Mouse (Mus musculus) stomach, postnatal 0 days (tissue): ENCODE measurements around the gene Rxrg. TPM values are rescaled to one million over a fixed set of nuclear protein-coding genes. Genes with fewer than 3 reads are reported as not detected.

Source experiments
- ATAC-seq: fragments of 200-750 bp; cut with Nextera tagmentation; 2 replicates; pipeline ENCODE4 v1.8.0; 2017; ENCODE audit not compliant: low FRiP score, low TSS enrichment
- DNase-seq: peaks from one replicate; pipeline ENCODE4 v3.0.0-alpha.2; 2016; ENCODE audit warnings: low spot score
- H3K27ac ChIP-seq: fragments of 300-500 bp; sonication (generic); replicated peaks from 2 replicates; pipeline ENCODE4 v1.5.1; 2014; ENCODE audit warnings: mild to moderate bottlenecking, control low read depth
- H3K27me3 ChIP-seq: fragments of 300-500 bp; sonication (generic); 2 replicates; pipeline ENCODE4 v1.6.1; 2014; ENCODE audit warnings: low read length; ENCODE audit not compliant: control insufficient read depth, insufficient read depth
- H3K36me3 ChIP-seq: fragments of 300-500 bp; sonication (generic); 2 replicates; pipeline ENCODE4 v1.6.1; 2014; ENCODE audit warnings: low read length, mixed read lengths; ENCODE audit not compliant: control insufficient read depth, insufficient read depth
- H3K4me1 ChIP-seq: fragments of 300-500 bp; sonication (generic); replicated peaks from 2 replicates; pipeline ENCODE4 v1.6.1; 2014; ENCODE audit warnings: antibody characterized with exemption; ENCODE audit not compliant: control insufficient read depth, insufficient read depth
- H3K4me2 ChIP-seq: fragments of 300-500 bp; sonication (generic); replicated peaks from 2 replicates; pipeline ENCODE4 v1.6.1; 2014; ENCODE audit warnings: low read depth, mild to moderate bottlenecking, control low read depth, moderate library complexity
- H3K4me3 ChIP-seq: fragments of 300-500 bp; sonication (generic); 2 replicates; pipeline ENCODE4 v1.5.1; 2014; ENCODE audit warnings: low read depth, low read length, control low read depth
- H3K9ac ChIP-seq: fragments of 300-500 bp; sonication (generic); 2 replicates; pipeline ENCODE4 v1.6.1; 2014; ENCODE audit warnings: mild to moderate bottlenecking, low read length, control low read depth, mixed read lengths
- H3K9me3 ChIP-seq: fragments of 300-500 bp; sonication (generic); 2 replicates; pipeline ENCODE4 v1.6.1; 2016; ENCODE audit warnings: low read length; ENCODE audit not compliant: control insufficient read depth
- CTCF ChIP-seq: IDR thresholded peaks from 2 replicates; pipeline ENCODE4 v1.5.1; 2016; ENCODE audit warnings: antibody characterized with exemption, low read depth, mild to moderate bottlenecking, moderate library complexity
- EP300 ChIP-seq: optimal IDR thresholded peaks from 2 replicates; pipeline ENCODE3; 2016; ENCODE audit warnings: antibody characterized with exemption
- WGBS: fragments of 180-500 bp; shearing (Covaris S2); extraction: QIAGEN DNeasy Blood & Tissue Kit; methylation state at CpG from one replicate; pipeline ENCODE4 v1.1.7; 2014; 5-methylcytosine and 5-hydroxymethylcytosine counted together
- polyA plus RNA-seq: library from polyadenylated mRNA; unstranded; fragments of >200 nt; fragmentation: Nextera tagmentation; extraction: Ambion mirVana; gene quantifications from 2 replicates; pipeline ENCODE4 v1.2.1, GENCODE M21; 2015

Gene Rxrg
- polyA plus RNA-seq, 1 experiment from 2014 or later = 0.52 TPM

GRCm38 (mm10) chr1:167652336-167652735 lies 54.2 kb downstream of the Rxrg start:
- H3K9me3 ChIP-seq = no peaks in the 10 kb centered on the region
- DNase-seq (no peak), ATAC-seq (no peak)
- no peaks in the 10 kb centered on the region for H3K4me1 ChIP-seq
- TF ChIP-seq EP300 = no peak
- no peak for TF ChIP-seq CTCF
- no peaks in the 10 kb centered on the region for H3K36me3 ChIP-seq
- 87% methylated on average over 2 of the region's 2 CpGs for WGBS
- H3K27ac ChIP-seq = no peak overlapping the region
- H3K4me2 ChIP-seq = no peak overlapping the region
- H3K9ac ChIP-seq = no peak overlapping the region
- H3K4me3 ChIP-seq = no peak overlapping the region
- H3K27me3 ChIP-seq = no peaks in the 10 kb centered on the region

- Histone ChIP-seq H3K27me3 (no peaks in the 10 kb centered on the region), H3K27ac (no peak overlapping the region), H3K36me3 (no peaks in the 10 kb centered on the region), H3K9me3 (no peaks in the 10 kb centered on the region), H3K4me3 (no peak overlapping the region), H3K4me2 (no peak overlapping the region), H3K4me1 (0 out of 2 replicates have a peak, but pooled peaks cover 2% of the 10 kb centered on the region), H3K9ac (no peak overlapping the region)
- TF ChIP-seq CTCF (no peak), EP300 (no peak)
- DNase-seq (no peak), ATAC-seq (no peak)
- WGBS = 94% methylated on average over 3 of the region's 3 CpGs
These were observed 60.9 kb downstream of the Rxrg start for GRCm38 (mm10) chr1:167659065-167659464.

GRCm38 (mm10) chr1:167660521-167661101 lies 62.4 kb downstream of the Rxrg start:
- Histone ChIP-seq H3K27ac (no peak overlapping the region), H3K9me3 (no peaks in the 10 kb centered on the region), H3K4me1 (0 out of 2 replicates have a peak, but pooled peaks cover 2% of the 10 kb centered on the region), H3K9ac (no peak overlapping the region), H3K4me2 (peak overlapping the region; percentile 53), H3K4me3 (peak overlapping the region; percentile 18; the same call in 1 of the 2 replicates), H3K27me3 (no peaks in the 10 kb centered on the region), H3K36me3 (no peaks in the 10 kb centered on the region)
- no peak for TF ChIP-seq EP300
- DNase-seq = peak; percentile 50
- WGBS = 2% methylated on average over 21 of the region's 21 CpGs
- ATAC-seq = peak; percentile 75

DNA sequence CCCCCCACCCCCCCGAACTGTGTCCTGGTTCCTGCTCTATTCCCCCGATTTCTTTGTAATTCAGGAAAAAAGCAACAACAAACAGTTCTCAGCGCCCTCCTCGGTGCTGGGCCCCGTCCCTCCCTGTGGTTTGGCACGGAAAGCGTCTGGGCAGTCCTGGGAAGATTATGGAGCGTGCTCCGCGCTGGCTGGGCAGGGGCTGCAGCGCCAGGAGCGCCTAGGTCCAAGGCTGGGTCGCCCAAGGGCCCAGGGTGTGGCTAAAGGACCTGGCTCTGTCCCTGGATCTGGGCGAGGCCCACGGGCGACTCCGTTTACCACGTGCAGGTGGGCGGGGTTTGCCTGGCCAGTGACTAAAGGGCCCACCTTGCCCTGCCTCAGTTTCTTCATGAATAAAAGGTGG lies 62.9 kb downstream of the Rxrg start:
- Histone ChIP-seq H3K9ac (no peak overlapping the region), H3K36me3 (no peaks in the 10 kb centered on the region), H3K4me2 (peak overlapping the region; percentile 53), H3K27me3 (no peaks in the 10 kb centered on the region), H3K27ac (no peak overlapping the region), H3K4me1 (0 out of 2 replicates have a peak, but pooled peaks cover 2% of the 10 kb centered on the region), H3K9me3 (no peaks in the 10 kb centered on the region), H3K4me3 (peak overlapping the region; percentile 18)
- 3% methylated on average over 19 of the region's 19 CpGs for WGBS
- TF ChIP-seq CTCF = no peak
- DNase-seq (peak; percentile 19), ATAC-seq (peak; percentile 70)

DNA sequence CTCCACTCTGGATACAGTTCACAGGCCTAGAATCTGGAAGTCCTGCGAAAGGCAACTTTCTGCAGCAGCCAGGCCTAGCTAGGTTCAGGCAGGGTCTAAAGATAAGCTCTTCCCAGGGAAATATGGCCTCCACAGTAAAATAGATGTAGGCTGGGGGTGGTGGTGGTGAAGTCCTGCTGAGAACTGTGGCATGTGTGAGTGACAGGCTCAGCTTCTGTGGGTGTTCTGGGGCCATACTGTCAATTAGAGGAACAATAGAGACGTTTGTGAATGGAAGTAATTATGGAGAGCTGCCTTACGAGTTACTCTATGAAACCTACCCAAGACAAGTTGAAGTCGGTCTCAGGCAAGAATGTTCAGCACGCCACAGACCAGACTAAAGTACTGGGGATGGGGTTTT lies 65.0 kb downstream of the Rxrg start:
- Histone ChIP-seq H3K4me1 (0 out of 2 replicates have a peak, but pooled peaks cover 2% of the 10 kb centered on the region), H3K27me3 (no peaks in the 10 kb centered on the region), H3K36me3 (no peaks in the 10 kb centered on the region), H3K9ac (no peak overlapping the region), H3K4me2 (no peak overlapping the region), H3K4me3 (no peak overlapping the region), H3K9me3 (no peaks in the 10 kb centered on the region), H3K27ac (no peak overlapping the region)
- DNase-seq = no peak
- TF ChIP-seq CTCF (no peak), EP300 (no peak)
- WGBS = 57% methylated on average over 5 of the region's 5 CpGs
- ATAC-seq = no peak

- H3K9ac ChIP-seq = no peak overlapping the region
- WGBS = 29% methylated on average over 6 of the region's 6 CpGs
- no peak overlapping the region for H3K27ac ChIP-seq
- no peaks in the 10 kb centered on the region for H3K36me3 ChIP-seq
- TF ChIP-seq CTCF = peak; percentile 88
- no peak for TF ChIP-seq EP300
- DNase-seq (peak; percentile 76), ATAC-seq (peak; percentile 64)
- H3K9me3 ChIP-seq = no peaks in the 10 kb centered on the region
- H3K4me1 ChIP-seq = no peaks in the 10 kb centered on the region
- H3K4me2 ChIP-seq = no peak overlapping the region
- H3K27me3 ChIP-seq = 0 out of 2 replicates have a peak, but pooled peaks cover 2% of the 10 kb centered on the region
- H3K4me3 ChIP-seq = no peak overlapping the region
These were observed 71.6 kb downstream of the Rxrg start for GRCm38 (mm10) chr1:167669796-167670195.
